Mouse (Mus musculus) A20 (cell line): ENCODE data around the gene Kif15.

Experiments
- DNase-seq: peaks from one replicate; pipeline ENCODE4 v3.0.0-alpha.2; 2011; ENCODE audit warnings: low read depth, low spot score

The Kif15 gene

DNA sequence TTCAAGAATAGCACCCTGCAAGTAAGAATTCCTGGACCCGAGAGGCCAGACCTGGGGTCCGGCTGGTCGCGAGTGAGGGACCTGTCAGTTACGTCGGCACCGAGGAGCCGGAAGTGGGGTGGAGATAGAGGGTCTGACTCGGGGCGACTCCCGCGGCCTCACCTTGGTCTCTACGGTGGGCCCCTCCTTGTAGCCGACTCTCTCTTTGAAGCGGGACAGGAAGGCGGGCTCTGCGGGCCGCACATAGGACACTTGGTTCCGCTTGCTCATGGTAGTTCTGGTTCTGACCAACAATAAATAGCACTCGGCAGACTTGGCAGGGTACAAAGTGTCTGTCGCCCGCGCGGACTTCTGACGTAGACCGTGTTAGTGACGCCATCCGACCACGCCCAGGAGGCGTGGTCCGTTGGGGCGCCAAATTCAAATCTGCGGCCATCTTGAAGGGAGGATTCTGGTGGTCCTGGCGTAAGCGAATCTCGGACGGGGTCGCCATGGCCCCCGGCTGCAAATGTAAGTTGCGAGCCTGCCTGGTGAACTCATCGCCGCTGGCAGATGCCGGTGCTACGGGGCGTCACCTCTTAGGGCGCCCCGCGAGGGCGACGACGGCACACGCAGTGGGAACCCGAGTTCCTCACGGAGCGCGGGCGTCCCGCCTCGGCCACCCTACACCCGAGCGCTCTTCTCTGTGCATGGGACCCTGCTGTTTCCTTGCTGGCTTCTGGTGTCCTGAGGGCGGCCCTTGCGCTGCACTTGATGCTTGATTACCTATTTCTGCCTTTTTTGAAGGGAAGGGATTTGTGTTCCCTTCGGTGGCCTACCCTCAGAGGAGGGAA is at the start of gene Kif15, which contains the start of gene 1110059G10Rik:
Gene Kif15, plus strand, starts transcription at position 404 of the 833 bp plus-strand sequence.
Gene 1110059G10Rik, minus strand, starts transcription at position 358 of the 833 bp plus-strand sequence.
- DNase-seq: peak; percentile 98

DNA sequence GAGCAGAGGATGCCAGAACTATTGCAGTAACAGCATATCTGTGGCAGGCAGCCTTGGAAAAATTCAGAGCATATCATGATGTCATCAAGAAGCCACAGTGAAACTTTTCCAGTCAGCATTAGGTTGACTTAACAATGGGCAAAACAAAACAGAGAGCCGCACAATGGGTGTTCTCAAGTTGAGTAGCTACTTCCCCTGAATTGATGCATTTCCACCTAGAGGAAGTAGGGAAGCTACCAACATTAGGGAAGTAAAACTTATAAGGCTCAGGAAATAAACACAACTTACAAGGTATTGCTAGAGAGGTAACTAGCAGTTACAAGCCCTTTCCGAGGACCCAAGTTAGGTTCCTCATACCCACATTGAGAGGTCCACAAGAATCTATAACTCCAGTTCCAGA is 49.8 kb upstream of the Kif15 start:
- DNase-seq: peak; percentile 16

GRCm38 (mm10) chr9:122902717-122903535 is 47.9 kb upstream of the Kif15 start:
- no peak for DNase-seq

- no peak for DNase-seq
Measured at GRCm38 (mm10) chr9:122922436-122922835, 28.4 kb upstream of the Kif15 start.

- DNase-seq: no peak
Measured at GRCm38 (mm10) chr9:122922936-122923381, 27.9 kb upstream of the Kif15 start, which contains the start of gene Zfp105. Gene Zfp105 (plus strand): TSS chr9:122923072.

- DNase-seq: no peak
Measured at GRCm38 (mm10) chr9:122928915-122929314, 21.9 kb upstream of the Kif15 start.

GRCm38 (mm10) chr9:122998406-122999192 is 47.8 kb downstream of the Kif15 start:
- DNase-seq: no peak

DNA sequence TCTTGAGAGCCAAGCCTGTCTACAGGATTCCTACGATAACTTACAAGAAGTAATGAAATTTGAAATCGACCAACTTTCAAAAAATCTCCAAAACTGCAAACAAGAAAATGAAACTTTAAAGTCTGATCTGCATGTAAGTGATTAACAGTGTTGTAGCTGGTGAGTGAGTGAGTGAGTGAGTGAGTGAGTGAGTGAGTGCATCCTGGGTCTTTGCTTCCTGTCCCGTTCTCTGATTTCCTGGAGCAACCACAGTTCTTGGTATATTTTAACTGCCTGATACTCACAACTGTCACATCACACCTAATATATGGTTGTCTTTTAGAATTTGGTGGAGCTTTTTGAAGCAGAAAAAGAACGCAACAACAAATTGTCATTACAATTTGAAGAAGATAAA is 48.3 kb downstream of the Kif15 start:
- no peak for DNase-seq

GRCm38 (mm10) chr9:123004718-123005117 is 53.9 kb downstream of the Kif15 start:
- DNase-seq: no peak

DNA sequence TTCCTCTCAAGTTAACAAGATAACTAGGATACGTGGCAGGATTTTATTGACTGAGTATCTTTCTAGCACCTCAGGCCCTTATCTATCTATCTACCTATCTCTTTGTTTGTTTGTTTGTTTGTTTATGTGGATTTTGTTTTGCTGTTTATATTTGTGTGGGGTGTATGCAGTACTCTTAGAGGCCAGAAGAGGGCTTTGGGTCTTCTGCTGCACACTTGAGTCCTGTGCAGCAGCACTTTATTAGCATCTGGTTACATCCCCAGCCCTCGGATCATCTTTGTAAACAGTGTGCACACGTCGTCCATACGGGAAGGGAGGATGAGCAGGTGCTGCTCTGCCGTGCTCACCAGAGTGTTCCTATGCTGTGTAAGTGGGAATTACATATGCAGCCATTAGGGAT is 55.2 kb downstream of the Kif15 start:
- peak; percentile 24 for DNase-seq

GRCm38 (mm10) chr9:123020995-123021631 is 70.3 kb downstream of the Kif15 start, which contains the start of gene Tmem42:
Gene Tmem42 (plus strand): TSS chr9:123021326.
- DNase-seq: peak; percentile 95

DNA sequence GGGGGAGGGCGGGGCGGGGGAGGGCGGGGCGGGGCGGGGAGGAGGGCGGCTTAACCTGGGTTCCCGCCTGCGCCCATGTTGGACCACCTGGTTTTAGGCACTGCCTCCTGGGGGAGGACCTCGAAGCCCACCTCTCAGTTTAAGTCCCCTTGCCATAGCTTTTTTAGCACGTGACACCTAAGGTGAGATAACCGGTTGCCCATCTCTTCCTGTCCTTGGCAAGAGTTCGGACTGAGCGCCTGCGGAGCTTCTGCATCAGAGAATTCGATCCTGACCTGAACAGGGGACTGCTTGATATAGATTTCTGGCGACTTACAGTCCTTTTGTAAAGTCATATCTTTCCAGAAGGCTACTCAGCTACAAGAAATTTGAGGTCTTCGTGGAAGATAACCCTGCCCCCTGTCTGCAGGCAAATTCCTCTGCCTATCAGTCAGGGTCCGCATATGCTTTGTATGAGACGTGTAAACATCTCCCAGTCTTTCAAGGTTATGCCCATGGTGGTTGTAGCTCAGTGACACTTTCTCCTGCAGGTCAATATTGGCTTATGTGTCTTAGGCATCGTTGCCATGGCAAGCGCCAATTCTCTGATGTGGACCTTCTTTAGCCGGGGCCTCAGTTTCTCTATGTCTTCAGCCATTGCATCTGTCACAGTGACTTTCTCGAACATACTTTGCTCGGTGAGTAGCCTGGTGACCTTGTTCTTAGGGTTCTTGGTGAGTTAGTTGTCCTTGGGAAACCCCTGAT is 71.0 kb downstream of the Kif15 start:
- no peak for DNase-seq

- no peak for DNase-seq
Measured at GRCm38 (mm10) chr9:123024201-123024600, 73.4 kb downstream of the Kif15 start.

DNA sequence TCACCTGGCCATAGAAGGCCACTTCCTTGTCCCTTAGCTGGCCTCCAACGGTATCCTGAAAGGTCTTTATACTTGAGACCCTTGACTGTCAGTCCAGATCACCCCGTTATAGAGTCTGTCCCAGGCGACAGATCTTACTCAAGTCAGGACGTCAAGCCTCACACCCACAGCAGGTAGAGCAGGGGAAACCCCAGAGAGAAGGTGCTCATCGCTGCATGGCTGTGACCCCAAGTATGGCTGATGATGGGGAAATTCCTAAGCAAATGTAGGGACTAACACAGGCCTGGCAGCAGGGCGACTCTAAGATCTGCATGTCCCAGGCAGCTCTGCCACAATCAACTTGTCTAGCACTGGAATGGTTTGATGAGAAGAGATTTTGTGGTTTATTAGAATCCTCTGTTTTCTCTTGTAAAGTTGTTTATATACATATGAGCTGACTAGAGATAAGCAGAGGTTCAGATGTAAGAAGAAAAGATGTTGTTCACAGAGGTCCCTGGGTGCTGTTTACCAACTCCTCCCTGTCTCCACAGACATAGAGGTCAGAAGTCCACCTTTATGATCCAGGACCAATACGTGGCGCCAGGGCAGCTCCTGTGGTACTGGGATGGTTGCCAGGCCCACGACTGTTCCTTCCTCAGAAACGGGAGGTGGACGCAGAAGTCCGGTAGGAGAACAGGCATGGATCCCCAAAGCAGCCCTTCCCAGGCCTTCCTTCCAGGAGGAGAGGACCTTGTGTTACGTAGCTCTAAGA is 80.8 kb downstream of the Kif15 start:
- DNase-seq: no peak

DNA sequence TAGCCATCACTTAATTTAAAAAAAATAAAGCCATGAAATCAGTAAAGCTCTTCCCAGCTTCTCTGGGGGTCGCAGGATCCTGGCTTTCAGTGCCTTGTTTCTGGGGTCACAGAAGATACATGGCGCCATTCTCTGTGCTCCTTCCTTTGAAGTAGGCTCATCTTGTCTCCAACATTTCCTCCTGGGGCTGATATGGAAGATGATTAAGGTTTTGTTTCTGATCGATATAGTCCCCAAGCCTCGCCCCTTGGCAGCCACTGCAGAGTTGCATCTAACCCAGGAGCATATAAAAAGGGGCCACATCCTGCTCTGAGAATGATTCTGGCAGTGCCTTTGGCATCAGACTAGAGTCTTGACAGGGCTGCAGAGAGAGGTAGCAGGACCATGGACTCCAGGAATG is 83.6 kb downstream of the Kif15 start, which contains the start of gene Tgm4:
Gene Tgm4, plus strand, starts transcription at position 301 of the 400 bp plus-strand sequence.
- DNase-seq: no peak

DNA sequence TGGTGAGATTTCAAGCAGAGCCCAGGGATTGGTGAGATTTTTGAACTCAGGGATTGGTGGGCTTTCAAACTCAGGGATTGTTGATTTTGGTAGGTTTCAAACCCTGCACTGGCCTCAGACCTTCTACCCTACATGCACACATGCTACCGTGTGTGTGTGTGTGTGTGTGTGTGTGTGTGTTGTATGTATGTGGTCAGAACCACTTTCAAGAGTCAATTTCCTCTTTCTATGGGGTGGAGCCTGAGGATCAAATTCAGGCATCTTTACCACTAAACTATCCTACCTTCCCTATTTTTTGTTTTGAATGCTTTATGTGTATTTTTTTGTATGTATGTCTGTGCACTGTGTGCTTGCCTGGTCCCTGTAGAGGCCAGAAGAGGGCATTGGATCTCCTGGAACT is 96.8 kb downstream of the Kif15 start:
- DNase-seq: no peak

- DNase-seq: peak; percentile 72
Measured at GRCm38 (mm10) chr9:123058724-123059292, 108.0 kb downstream of the Kif15 start.

GRCm38 (mm10) chr9:123060172-123060571 is 109.3 kb downstream of the Kif15 start:
- no peak for DNase-seq
